Mouse (Mus musculus): Measurements from ENCODE around the gene Baz2b. TPM values are rescaled to one million over a fixed set of nuclear protein-coding genes. Genes with fewer than 3 reads are reported as not detected.

Gene Baz2b
- total RNA-seq, 2 experiments from 2014 or later = 50.7 to 62.7 TPM

- no peak for DNase-seq (ENCODE audit: low spot score in 2 of 2)
These were observed 246.6 kb downstream of the Baz2b start for GRCm38 (mm10) chr2:59963011-59963410.

- DNase-seq (ENCODE audit: low spot score in 2 of 2) = no peak
These were observed 247.1 kb downstream of the Baz2b start for GRCm38 (mm10) chr2:59962579-59962978.

GRCm38 (mm10) chr2:59960495-59960772 is 249.2 kb downstream of the Baz2b start:
- no peak for DNase-seq (ENCODE audit: low spot score in 2 of 2)

- DNase-seq (ENCODE audit: low spot score in 2 of 2) = no peak
These were observed 249.8 kb downstream of the Baz2b start for GRCm38 (mm10) chr2:59959668-59960494.

GRCm38 (mm10) chr2:59958543-59958942 is 251.1 kb downstream of the Baz2b start:
- DNase-seq (ENCODE audit: low spot score in 2 of 2) = no peak

GRCm38 (mm10) chr2:59955916-59956315 is 253.7 kb downstream of the Baz2b start:
- no peak for DNase-seq (ENCODE audit: low spot score in 2 of 2)

- no peak for DNase-seq (ENCODE audit: low spot score in 2 of 2)
These were observed 254.8 kb downstream of the Baz2b start for GRCm38 (mm10) chr2:59954791-59955190.

- no peak for DNase-seq (ENCODE audit: low spot score in 2 of 2)
These were observed 257.2 kb downstream of the Baz2b start for GRCm38 (mm10) chr2:59952286-59953014.

- DNase-seq (ENCODE audit: low spot score in 2 of 2) = no peak
These were observed 257.9 kb downstream of the Baz2b start for GRCm38 (mm10) chr2:59951706-59952105.

GRCm38 (mm10) chr2:59951127-59951526 is 258.5 kb downstream of the Baz2b start:
- no peak for DNase-seq (ENCODE audit: low spot score in 2 of 2)

- no peak for DNase-seq (ENCODE audit: low spot score in 2 of 2)
These were observed 273.3 kb downstream of the Baz2b start for GRCm38 (mm10) chr2:59936296-59936695.

- DNase-seq (ENCODE audit: low spot score in 2 of 2) = no peak
These were observed 276.5 kb downstream of the Baz2b start for GRCm38 (mm10) chr2:59933129-59933528.

GRCm38 (mm10) chr2:59932244-59932643 is 277.4 kb downstream of the Baz2b start:
- no peak for DNase-seq (ENCODE audit: low spot score in 2 of 2)

- DNase-seq (ENCODE audit: low spot score in 2 of 2) = no peak
These were observed 296.0 kb downstream of the Baz2b start for GRCm38 (mm10) chr2:59913610-59914009.

- no peak for DNase-seq (ENCODE audit: low spot score in 2 of 2)
These were observed 301.6 kb downstream of the Baz2b start for GRCm38 (mm10) chr2:59908048-59908447.

GRCm38 (mm10) chr2:59904007-59904406 is 305.6 kb downstream of the Baz2b start:
- no peak for DNase-seq (ENCODE audit: low spot score in 2 of 2)

- no peak for DNase-seq (ENCODE audit: low spot score in 2 of 2)
These were observed 311.0 kb downstream of the Baz2b start for GRCm38 (mm10) chr2:59898666-59899065.

GRCm38 (mm10) chr2:59898105-59898504 is 311.5 kb downstream of the Baz2b start:
- DNase-seq (ENCODE audit: low spot score in 2 of 2) = no peak

GRCm38 (mm10) chr2:59896837-59897236 is 312.8 kb downstream of the Baz2b start:
- DNase-seq (ENCODE audit: low spot score in 2 of 2) = no peak

- DNase-seq (ENCODE audit: low spot score in 2 of 2) = no peak
These were observed 313.2 kb downstream of the Baz2b start for GRCm38 (mm10) chr2:59896400-59896799.

GRCm38 (mm10) chr2:59889699-59890098 is 319.9 kb downstream of the Baz2b start:
- no peak for DNase-seq (ENCODE audit: low spot score in 2 of 2)

GRCm38 (mm10) chr2:59882742-59883281 is 326.8 kb downstream of the Baz2b start:
- no peak for DNase-seq (ENCODE audit: low spot score in 2 of 2)

Data from layer of hippocampus, adult 18-20 months (tissue).